8 mouse cellular contexts compared by ENCODE assay signal in the genomic region with DNA sequence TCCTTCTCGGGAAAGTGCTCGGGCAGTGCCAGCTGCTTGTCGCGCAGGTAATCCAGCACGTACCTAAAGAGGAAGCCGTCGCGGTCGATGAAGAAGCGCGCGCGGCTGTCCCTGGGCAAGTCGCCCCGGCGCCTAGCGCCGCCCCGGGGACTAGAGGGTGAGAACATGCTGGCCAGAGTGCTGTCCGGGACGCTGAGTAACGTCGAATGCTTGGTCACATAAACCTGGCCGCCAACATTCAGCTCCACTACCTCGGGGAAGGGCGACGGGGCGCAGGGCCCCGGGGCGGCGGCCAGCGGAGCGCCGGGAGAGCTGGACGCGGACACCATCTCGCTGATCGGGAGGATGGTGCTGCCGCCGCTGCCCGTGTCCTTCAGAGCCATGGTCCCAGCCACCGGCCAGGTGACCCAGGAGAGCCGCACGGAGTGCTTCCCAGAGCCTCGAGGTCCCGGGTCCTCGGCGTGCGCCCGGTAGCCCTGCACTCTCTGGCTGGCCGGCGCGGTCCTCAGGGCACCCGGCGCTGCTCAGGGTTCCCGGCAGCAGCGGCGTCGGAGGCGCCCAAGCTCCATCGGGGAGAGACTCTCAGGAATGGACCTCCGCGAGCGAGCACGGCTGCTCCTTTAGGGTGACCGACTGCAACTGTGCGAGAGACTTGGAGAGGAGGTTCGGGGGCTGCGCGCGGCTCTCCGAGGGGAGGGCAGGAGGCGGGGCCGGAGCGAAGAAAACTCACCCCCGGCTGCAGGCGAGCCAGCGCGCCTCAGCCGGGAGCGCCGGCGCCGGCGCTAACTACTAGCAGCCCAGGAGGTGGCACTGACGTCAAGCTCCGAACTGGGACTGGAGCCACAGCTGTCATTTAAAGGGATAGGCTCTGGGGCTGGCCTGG. TPM values are rescaled to one million over a fixed set of nuclear protein-coding genes. Genes with fewer than 3 reads are reported as not detected.
DNase-seq lines count a peak whose midpoint lies in the region; ATAC-seq and TF ChIP-seq lines count a peak whose summit lies in the region.

A gene (minus strand): TSS at position 761 of the 883 bp plus-strand sequence.

- peaks cover 14% of the 10 kb centered on the region for H3K4me1 ChIP-seq in E14TG2a.4 (replicated peaks; ENCODE audit: low read depth, low read length)
- H3K4me1 ChIP-seq in forebrain, embryonic 11.5 days (replicated peaks; ENCODE audit: control insufficient read depth, insufficient read depth, low read length): peaks cover 4% of the 10 kb centered on the region; the same call in 1 of the 2 replicates
- no peaks in the 10 kb centered on the region for H3K4me1 ChIP-seq in heart, postnatal 0 days (ENCODE audit: control insufficient read depth, insufficient read depth)
- no peaks in the 10 kb centered on the region for H3K4me1 ChIP-seq in liver, embryonic 11.5 days (replicated peaks; ENCODE audit: control insufficient read depth, insufficient read depth, low read length)
- no peaks in the 10 kb centered on the region for H3K4me1 ChIP-seq in neural tube, embryonic 12.5 days

- peak within 1 kb of the TSS; percentile 59 for H3K9ac ChIP-seq in forebrain, embryonic 11.5 days (ENCODE audit: low read length)
- no peak within 1 kb of the TSS for H3K9ac ChIP-seq in heart, postnatal 0 days (replicated peaks; ENCODE audit: low read depth, low read length)
- H3K9ac ChIP-seq in liver, embryonic 11.5 days (ENCODE audit: low read depth, low read length): no peak within 1 kb of the TSS
- peak within 1 kb of the TSS; percentile 61 for H3K9ac ChIP-seq in neural tube, embryonic 12.5 days

- peak within 1 kb of the TSS; percentile 86 for H3K4me2 ChIP-seq in forebrain, embryonic 11.5 days (ENCODE audit: low read depth, low read length, severe bottlenecking)
- peak within 1 kb of the TSS; percentile 77 for H3K4me2 ChIP-seq in heart, postnatal 0 days (ENCODE audit: low read depth, low read length)
- H3K4me2 ChIP-seq in liver, embryonic 11.5 days: peak within 1 kb of the TSS; percentile 68
- H3K4me2 ChIP-seq in neural tube, embryonic 12.5 days (replicated peaks): peak within 1 kb of the TSS; percentile 81

- H3K4me3 ChIP-seq in E14TG2a.4 (replicated peaks; ENCODE audit: low read length): peak within 1 kb of the TSS; percentile 82
- peak within 1 kb of the TSS; percentile 51 for H3K4me3 ChIP-seq in forebrain, embryonic 11.5 days (ENCODE audit: low read depth, low read length)
- peak within 1 kb of the TSS; percentile 53 for H3K4me3 ChIP-seq in heart, postnatal 0 days (ENCODE audit: low read depth, low read length)
- peak within 1 kb of the TSS; percentile 47 for H3K4me3 ChIP-seq in liver, embryonic 11.5 days (ENCODE audit: low read depth, low read length)
- peak within 1 kb of the TSS; percentile 57 for H3K4me3 ChIP-seq in neural tube, embryonic 12.5 days

- H3K27me3 ChIP-seq in E14TG2a.4 (ENCODE audit: insufficient read depth, low read length): peaks cover 41% of the 10 kb centered on the region
- H3K27me3 ChIP-seq in forebrain, embryonic 11.5 days (ENCODE audit: control insufficient read depth, insufficient read depth, low read length): peaks cover 9% of the 10 kb centered on the region; the same call in 1 of the 2 replicates
- peaks cover 17% of the 10 kb centered on the region for H3K27me3 ChIP-seq in heart, postnatal 0 days (ENCODE audit: control insufficient read depth, insufficient read depth, low read length)
- H3K27me3 ChIP-seq in liver, embryonic 11.5 days (replicated peaks; ENCODE audit: control insufficient read depth, insufficient read depth, low read length): peaks cover 30% of the 10 kb centered on the region
- H3K27me3 ChIP-seq in neural tube, embryonic 12.5 days (replicated peaks): 0 out of 2 replicates have a peak, but pooled peaks cover 20% of the 10 kb centered on the region

- ATAC-seq in forebrain, embryonic 11.5 days (replicated peaks; ENCODE audit: low FRiP score): peak; percentile 94
- peak; percentile 90 for ATAC-seq in heart, postnatal 0 days (ENCODE audit: insufficient read depth, low read depth)
- ATAC-seq in liver, embryonic 11.5 days (replicated peaks; ENCODE audit: low FRiP score): peak; percentile 76
- peak; percentile 97 for ATAC-seq in neural tube, embryonic 12.5 days (ENCODE audit: low FRiP score, low read depth)

- H3K9me3 ChIP-seq in E14TG2a.4 (ENCODE audit: low read length): no peaks in the 10 kb centered on the region
- H3K9me3 ChIP-seq in forebrain, embryonic 11.5 days (ENCODE audit: control insufficient read depth, low read length): no peaks in the 10 kb centered on the region
- no peaks in the 10 kb centered on the region for H3K9me3 ChIP-seq in heart, postnatal 0 days (replicated peaks; ENCODE audit: control insufficient read depth, low read length)
- H3K9me3 ChIP-seq in liver, embryonic 11.5 days (ENCODE audit: control insufficient read depth, low read length): no peaks in the 10 kb centered on the region
- no peaks in the 10 kb centered on the region for H3K9me3 ChIP-seq in neural tube, embryonic 12.5 days

- no peaks in the 10 kb centered on the region for H3K36me3 ChIP-seq in E14TG2a.4 (ENCODE audit: insufficient read depth, low read length)
- no peaks in the 10 kb centered on the region for H3K36me3 ChIP-seq in forebrain, embryonic 11.5 days (ENCODE audit: control insufficient read depth, insufficient read depth, low read length)
- H3K36me3 ChIP-seq in heart, postnatal 0 days (replicated peaks; ENCODE audit: control insufficient read depth, insufficient read depth, low read length): no peaks in the 10 kb centered on the region
- H3K36me3 ChIP-seq in liver, embryonic 11.5 days (ENCODE audit: control insufficient read depth, insufficient read depth, low read length): no peaks in the 10 kb centered on the region
- H3K36me3 ChIP-seq in neural tube, embryonic 12.5 days: no peaks in the 10 kb centered on the region

- TF ChIP-seq EP300 in heart, postnatal 0 days (IDR thresholded peaks at IDR 0.05; ENCODE audit: low read depth): no peak

- DNase-seq in c-Kit-positive CD71-negative TER-119-negative erythroid progenitor cells, embryonic 14.5 days (ENCODE audit: low read depth): peak; percentile 2
- DNase-seq in forebrain, embryonic 11.5 days (ENCODE audit: low spot score): peak; percentile 85
- peak; percentile 74 for DNase-seq in heart, postnatal 0 days (ENCODE audit: low spot score)
- peak; percentile 18 to 55 for DNase-seq in kidney, postnatal 36 days
- peak; percentile 55 for DNase-seq in liver, embryonic 11.5 days (ENCODE audit: low spot score)
- DNase-seq in urinary bladder, postnatal 4 days (ENCODE audit: low spot score in 2 of 2): peak; percentile 21 to 66

- under 1% methylated on average over 85 of the region's 87 CpGs for WGBS in forebrain, embryonic 11.5 days
- WGBS in heart, postnatal 0 days: under 1% methylated on average over 77 of the region's 87 CpGs
- under 1% methylated on average over 83 of the region's 87 CpGs for WGBS in liver, embryonic 11.5 days
- WGBS in neural tube, embryonic 12.5 days: under 1% methylated on average over 87 of the region's 87 CpGs

- no peak within 1 kb of the TSS for H3K27ac ChIP-seq in forebrain, embryonic 11.5 days (ENCODE audit: low read depth, low read length)
- H3K27ac ChIP-seq in heart, postnatal 0 days (ENCODE audit: low read depth): no peak within 1 kb of the TSS
- no peak within 1 kb of the TSS for H3K27ac ChIP-seq in liver, embryonic 11.5 days (ENCODE audit: low read depth, low read length)
- H3K27ac ChIP-seq in neural tube, embryonic 12.5 days: no peak within 1 kb of the TSS

- TF ChIP-seq CTCF in E14TG2a.4 (conservative IDR thresholded peaks at IDR 0.05; ENCODE audit: low read length): no peak
- TF ChIP-seq CTCF in heart, postnatal 0 days (IDR thresholded peaks at IDR 0.05; ENCODE audit: low read depth): peak; percentile 42

RNA-seq across cellular contexts. Expression of the gene that starts here (rescaled TPM):
- 1.0 and 1.3 TPM in 2 replicates for polyA plus RNA-seq in forebrain, embryonic 11.5 days (2014; fragmentation: Nextera tagmentation; extraction: Ambion mirVana)
- 0.23 and 4.4 TPM in 2 replicates for total RNA-seq in heart, postnatal 0 days (2014; rRNA removed; ENCODE audit: low replicate concordance)
- 0.96 and 1.1 TPM in 2 replicates for polyA plus RNA-seq in heart, postnatal 0 days (2015; fragmentation: Nextera tagmentation; extraction: Ambion mirVana)
- polyA plus RNA-seq in liver, embryonic 11.5 days (2014; fragmentation: Nextera tagmentation; extraction: Ambion mirVana): 0.51 and 0.52 TPM in 2 replicates
- 8.1 and 9.6 TPM in 2 replicates for polyA plus RNA-seq in neural tube, embryonic 12.5 days (2016; fragmentation: Nextera tagmentation; extraction: Ambion mirVana)

Comparison
In these comparisons a context has a peak if more than half of its experiments do, and no peak if none do; other contexts are left out.
1. Peak in DNase-seq, ATAC-seq, H3K4me3 ChIP-seq and H3K4me2 ChIP-seq in liver, embryonic 11.5 days; RNA of the gene not detected or under 1 TPM.
2. DNase-seq: peak in every context shown above with its lines; median percentile 85 in forebrain, embryonic 11.5 days; 74 in heart, postnatal 0 days; 55 in liver, embryonic 11.5 days; 44 in urinary bladder, postnatal 4 days; 36 in kidney, postnatal 36 days; 2 in c-Kit-positive CD71-negative TER-119-negative erythroid progenitor cells, embryonic 14.5 days.
3. H3K9ac ChIP-seq: peak in forebrain, embryonic 11.5 days (single experiment) and neural tube, embryonic 12.5 days (single experiment); none in heart, postnatal 0 days (single experiment) and liver, embryonic 11.5 days (single experiment).
4. Peak in every context shown above with its lines, with median percentiles within 50 percentile points of each other: H3K4me3 ChIP-seq, ATAC-seq and H3K4me2 ChIP-seq.